Mouse (Mus musculus): Measurements from ENCODE around the gene P2ry6.

P2ry6 gene

GRCm38 (mm10) chr7:100984452-100985395 lies 10.3 kb upstream of the P2ry6 start:
- DNase-seq, result no peak

GRCm38 (mm10) chr7:100979175-100979574 lies 4.7 kb upstream of the P2ry6 start:
- DNase-seq, result no peak

- DNase-seq, result no peak
These were observed 3.7 kb upstream of the P2ry6 start for GRCm38 (mm10) chr7:100978171-100978570.

GRCm38 (mm10) chr7:100972875-100973274 lies 1.6 kb downstream of the P2ry6 start:
- DNase-seq, result no peak

DNA sequence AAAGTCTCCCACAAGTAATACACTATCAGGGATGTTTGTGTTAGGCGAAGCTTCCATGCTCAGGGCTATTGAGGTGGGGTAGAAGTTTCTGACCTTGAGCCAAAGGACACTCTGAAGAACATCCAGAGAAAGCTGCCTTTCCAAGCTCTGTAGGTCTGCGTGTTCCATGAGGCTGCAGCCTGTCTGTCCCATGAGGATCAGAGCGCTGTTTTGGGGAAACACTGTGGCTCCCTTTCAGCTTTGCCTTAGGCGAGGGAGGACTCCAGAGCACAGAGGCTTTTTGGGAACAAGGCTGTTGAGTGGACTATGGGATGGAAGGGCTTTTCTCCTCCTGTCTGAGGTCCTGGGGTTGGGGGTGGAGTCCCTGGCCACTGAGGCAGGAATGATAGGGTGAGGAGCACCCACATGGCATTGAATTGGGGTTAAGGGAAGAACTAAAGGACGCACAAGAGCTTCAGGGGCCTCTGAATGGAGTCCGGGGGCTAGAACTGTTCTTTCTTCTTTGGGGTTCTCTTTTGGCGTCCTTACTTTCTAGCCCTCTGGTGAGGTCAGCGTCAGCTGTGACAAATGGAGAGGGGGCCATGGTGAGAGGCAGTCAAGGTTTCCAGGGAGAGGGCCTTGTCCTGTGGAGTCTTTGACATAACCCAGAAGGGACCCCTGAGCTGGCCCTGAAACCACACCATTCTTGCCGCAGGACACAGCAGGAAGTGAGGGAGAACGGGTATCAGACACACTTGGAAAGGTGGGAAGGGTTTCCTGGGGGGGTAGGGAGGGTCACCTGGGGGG lies 5.4 kb downstream of the P2ry6 start:
- DNase-seq, result no peak

- no peak for DNase-seq
These were observed 6.1 kb downstream of the P2ry6 start for GRCm38 (mm10) chr7:100968376-100968775.

DNA sequence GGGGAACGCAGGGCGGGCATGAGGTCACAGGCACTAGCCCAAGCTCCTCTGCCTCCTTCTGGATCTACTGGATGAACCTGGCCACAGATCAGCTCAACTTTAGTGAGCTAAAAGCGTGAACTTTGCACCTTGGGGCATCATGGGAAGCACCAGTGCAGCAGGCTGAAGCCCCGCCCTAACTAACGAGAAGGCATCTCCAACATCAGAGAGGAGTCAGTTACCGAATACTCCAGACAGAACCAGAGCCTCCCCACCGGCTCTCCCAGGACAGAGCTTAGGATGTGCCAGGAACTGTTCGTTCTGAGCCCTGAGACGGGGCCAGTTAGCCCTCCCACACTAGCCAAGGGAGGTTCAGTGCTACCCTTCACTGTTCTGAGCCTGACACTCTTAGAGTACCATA lies 6.6 kb downstream of the P2ry6 start:
- DNase-seq, result no peak

DNA sequence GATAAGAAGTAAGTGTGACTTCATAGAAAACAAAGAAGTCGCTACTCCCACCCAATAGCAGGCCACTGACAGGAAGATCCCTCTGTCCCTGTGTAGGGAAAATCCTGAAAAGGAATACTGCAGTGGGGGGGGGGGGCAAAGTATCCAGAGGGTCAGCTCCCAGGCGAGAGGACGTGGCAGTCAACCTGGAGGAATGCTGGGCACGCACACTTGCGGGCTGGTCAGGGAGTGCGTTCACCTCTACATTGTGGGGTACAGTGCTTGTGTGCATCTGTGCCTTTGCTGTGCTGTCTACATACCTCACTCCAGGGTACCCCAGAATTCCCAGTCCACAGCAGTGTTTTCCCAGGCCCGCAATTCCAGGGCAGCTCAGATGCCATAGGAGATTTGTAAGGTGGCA lies 8.4 kb downstream of the P2ry6 start:
- DNase-seq, result no peak

- peak; percentile 16 for DNase-seq
These were observed 9.4 kb downstream of the P2ry6 start for GRCm38 (mm10) chr7:100965079-100965478.

DNA sequence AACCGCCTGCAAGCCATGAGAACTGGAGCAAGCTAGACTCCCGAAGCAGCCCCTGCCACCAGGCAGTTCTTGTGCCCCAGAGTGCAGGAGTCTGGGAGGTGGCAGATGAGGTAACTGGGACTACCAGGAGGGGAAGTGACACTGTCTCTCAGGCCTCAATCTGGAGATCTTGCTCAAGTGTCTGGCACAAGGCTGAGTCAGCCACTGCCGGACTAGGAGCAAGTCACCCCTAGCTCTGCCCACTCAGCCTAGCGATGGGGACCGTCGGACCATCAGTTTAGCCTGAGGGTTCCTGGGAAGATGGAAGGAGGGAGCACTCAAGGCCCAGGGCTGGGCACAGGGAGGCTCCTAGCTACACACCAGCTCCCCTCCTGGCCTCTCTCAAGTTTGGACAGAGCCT lies 10.2 kb downstream of the P2ry6 start:
- DNase-seq, result no peak

GRCm38 (mm10) chr7:100963381-100963780 lies 11.1 kb downstream of the P2ry6 start:
- no peak for DNase-seq

DNA sequence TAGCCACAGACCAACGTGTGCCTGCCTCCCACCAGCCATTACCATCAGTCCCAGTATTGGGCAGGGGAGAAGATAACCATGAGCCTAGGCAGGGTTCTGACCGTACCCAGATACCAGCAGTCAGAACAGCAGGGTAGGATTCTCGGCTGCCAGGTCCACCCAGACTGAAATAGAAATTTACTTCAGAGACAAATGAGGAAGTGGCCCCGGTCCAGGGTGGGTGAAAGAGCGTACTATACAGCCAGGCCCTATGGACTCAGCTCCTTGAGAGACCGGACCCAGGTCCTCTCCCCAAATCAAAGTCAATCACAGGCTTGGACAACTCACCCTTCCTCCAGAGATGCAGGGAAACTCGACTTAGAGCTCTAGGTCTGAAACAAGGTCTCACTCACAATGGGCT lies 13.3 kb downstream of the P2ry6 start:
- DNase-seq, result no peak

DNA sequence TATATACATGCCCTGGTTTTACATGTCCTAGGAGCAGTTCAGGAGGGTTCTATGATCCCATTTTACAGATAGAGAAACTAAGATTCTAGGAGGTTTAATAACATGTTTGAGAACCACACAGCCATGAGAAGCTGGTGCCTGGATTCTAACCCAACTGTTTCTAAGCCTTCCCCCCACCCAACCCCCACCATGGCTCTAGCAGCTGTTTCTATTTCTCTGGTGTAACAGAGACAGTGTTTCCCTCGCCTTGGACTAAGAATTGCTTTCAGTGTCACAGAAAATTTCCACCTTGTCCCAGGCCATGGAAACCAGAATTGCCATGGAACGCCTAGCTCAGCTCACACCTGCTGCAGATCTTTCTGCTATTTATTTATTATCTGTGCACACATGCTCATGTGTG lies 14.0 kb downstream of the P2ry6 start:
- DNase-seq, result no peak

DNA sequence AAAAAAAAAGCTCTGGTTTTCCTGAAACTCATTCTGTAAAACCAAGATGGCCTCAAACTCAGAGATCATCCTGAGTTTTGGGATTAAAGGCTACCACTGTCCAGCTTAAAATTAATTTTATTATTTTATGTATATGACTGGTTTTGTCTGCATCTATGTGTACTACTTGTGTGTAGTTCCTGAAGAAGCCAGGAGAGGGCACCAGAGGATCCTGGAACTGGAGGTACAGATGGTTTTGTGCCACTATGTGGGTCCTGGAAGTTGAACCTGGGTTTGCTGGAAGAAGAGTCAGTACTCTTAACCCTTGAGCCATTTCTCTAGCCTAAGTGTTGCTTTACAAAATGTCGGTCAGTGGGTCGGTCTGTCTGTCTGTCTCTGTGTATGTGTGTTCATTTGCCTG lies 16.0 kb downstream of the P2ry6 start:
- peak; percentile 34 for DNase-seq

- no peak for DNase-seq
These were observed 21.8 kb downstream of the P2ry6 start for GRCm38 (mm10) chr7:100952686-100953085.

DNA sequence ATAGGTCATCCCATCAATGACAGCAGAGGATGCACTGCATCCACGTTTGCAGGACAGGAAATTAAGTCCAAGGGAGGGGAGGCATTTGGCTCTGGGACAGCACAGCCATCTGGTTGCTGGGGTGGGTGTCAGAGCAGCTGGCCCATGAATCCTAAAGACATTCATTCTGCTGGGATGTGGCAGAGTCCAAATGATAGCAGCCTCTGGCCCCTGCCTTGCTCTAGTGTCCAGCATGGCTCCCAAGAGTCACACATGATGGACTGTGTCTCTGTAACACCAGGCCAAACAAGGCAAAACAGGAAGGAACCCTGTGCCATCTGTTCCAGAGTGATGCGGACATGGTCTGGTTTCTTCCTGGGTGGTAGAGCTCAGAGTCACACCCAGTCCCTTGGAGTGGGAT lies 22.5 kb downstream of the P2ry6 start:
- no peak for DNase-seq

GRCm38 (mm10) chr7:100950481-100951010 lies 23.9 kb downstream of the P2ry6 start:
- peak; percentile 20 for DNase-seq

GRCm38 (mm10) chr7:100950031-100950430 lies 24.4 kb downstream of the P2ry6 start:
- DNase-seq, result no peak

GRCm38 (mm10) chr7:100944738-100945137 lies 29.7 kb downstream of the P2ry6 start:
- no peak for DNase-seq

DNA sequence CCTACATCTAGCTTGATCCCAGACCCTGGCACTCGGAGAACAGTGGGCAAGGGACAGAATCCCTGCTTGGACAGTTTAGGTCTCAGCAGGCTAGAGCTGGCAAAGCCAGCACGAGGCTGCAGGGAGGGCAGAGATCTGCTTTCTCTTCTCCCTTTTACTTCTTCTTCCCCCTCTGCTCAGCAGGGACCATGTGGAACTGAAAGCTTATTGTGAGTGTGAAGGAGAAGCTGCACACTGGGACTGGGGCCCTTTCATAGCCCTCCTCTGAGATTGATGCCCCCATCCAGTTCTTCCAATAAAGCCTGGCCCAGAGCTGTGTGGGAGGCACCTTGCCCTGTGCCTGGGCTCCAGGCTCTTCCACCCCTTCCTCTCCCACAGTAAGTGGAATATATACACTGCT lies 30.1 kb downstream of the P2ry6 start:
- DNase-seq, result no peak

- peak; percentile 24 for DNase-seq
These were observed 31.4 kb downstream of the P2ry6 start for GRCm38 (mm10) chr7:100942789-100943615.

- DNase-seq, result no peak
These were observed 33.3 kb downstream of the P2ry6 start for GRCm38 (mm10) chr7:100941169-100941568.

DNA sequence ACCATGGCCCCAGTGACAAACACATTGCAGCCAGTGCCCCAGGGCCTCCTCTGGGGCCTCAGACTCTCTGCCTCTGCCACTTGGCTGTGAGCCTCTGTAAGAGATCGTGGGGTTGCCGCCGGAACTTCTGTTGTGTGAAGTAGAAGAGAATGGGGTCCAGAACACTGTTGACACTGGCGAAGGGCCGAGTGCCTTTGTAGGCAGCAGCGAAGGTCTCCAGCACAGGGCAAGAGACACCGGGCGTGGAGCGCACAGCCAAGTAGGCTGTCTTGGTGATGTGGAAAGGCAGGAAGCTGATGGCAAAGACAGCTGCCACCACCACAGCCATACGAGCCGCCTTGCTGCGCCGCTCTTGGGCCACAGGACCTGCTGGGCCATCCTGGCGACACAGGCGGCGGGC lies 36.3 kb downstream of the P2ry6 start:
- DNase-seq, result no peak

Data from thymus, postnatal 14 days (tissue).